Mouse (Mus musculus): ENCODE measurements around the gene Rps5.

The Rps5 gene

DNA sequence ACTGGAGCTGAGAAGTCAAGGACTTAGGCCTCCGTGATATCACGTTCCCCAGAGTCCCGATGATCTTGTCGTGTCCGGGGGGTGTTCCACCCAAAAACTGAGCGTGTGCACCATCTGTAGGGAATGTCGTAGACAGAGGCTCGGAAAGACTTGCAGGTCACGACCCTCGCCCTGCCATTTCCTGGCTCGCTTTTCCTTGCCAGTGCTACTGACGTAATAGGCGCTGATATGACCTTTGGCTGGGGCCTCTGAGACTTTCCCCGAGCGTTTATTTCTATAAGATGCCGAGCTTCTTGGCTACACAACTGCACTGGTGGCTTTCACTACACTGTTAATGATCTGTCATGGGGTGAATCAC is 27.8 kb downstream of the Rps5 start:
- POLR2A ChIA-PET, result interaction anchor here (0.6 to 15.3 kb wide), 65 partner anchors 9 to 255 kb away, joined by 3 to 269 read pairs (median 6); partner anchors contain the start of genes Rnf225 (in 3 of the 4), Rps5 (in 3 of the 4), Zfp446 (in 3 of the 4) and Zbtb45 (in 2 of the 4)
- CTCF ChIA-PET, result interaction anchor here in 3 of 4 experiments (0.6 to 1.4 kb wide), 6 partner anchors 27 to 59 kb away, joined by 3 to 7 read pairs (median 4); partner anchors contain the start of genes Rps5 (in 1 of the 3) and Zfp446 (in 1 of the 3)

DNA sequence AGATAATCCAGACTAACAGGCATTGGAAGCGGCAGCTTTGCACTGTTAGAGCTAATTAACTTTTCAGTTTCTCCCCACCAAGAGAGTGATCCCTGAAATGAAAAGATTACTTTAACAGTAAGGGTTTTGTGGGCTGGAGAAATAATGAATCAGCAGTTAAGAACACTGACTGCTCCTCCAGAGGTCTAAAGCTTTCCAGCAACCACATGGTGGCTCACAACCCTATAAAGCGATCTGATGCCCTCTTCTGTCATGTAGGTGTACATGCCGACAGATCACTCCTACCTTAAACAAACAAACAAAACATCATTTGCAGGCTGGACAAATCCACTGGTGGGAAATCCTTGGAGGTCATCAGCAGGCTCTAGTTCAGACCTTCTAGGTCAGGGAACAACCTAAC is 32.8 kb downstream of the Rps5 start:
- CTCF ChIA-PET, result interaction anchor here in 2 of 4 experiments (1.0 to 1.5 kb wide), 2 partner anchors 19 to 23 kb away, joined by 4 read pairs; partner anchors contain the start of gene Zfp446 (in 1 of the 2)
- POLR2A ChIA-PET, result interaction anchor here in 3 of 4 experiments (0.6 to 15.3 kb wide), 10 partner anchors 10 to 80 kb away, joined by 3 to 269 read pairs (median 4); partner anchors contain the start of genes Rps5 (in 2 of the 3), Zfp446 (in 2 of the 3), Rnf225 (in 1 of the 3) and Zbtb45 (in 1 of the 3)

DNA sequence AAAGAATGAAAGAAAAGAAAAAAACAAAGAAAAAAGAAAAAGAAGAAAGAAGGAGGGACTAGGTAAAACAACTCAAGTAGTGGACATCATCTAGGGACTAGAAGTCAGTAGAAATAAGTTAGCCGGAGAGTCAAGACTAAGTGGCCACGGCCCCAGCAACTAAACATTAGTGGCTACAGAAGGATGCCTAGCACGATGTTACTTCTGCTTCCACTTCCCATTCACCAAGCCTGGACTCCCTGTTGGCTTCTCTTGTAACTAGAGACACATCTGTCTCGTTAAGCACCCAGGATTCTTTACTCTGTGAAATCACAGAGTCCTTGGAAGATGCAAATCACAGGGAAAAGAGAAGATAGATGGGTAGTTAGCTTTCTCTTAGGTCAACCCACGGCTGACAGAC is 35.4 kb downstream of the Rps5 start:
- ChIA-PET POLR2A (interaction anchor here (0.7 to 9.7 kb wide), 14 partner anchors 8 to 81 kb away, joined by 3 to 150 read pairs (median 6); partner anchors contain the start of genes Zfp446 (in 3 of the 4), Rps5 (in 1 of the 4) and Ube2m (in 1 of the 4)), CTCF (interaction anchor here in 1 of 4 experiments (1.2 kb wide), 1 partner anchor 21 kb away, joined by 3 read pairs; the partner anchor contains the start of gene Zfp446)

DNA sequence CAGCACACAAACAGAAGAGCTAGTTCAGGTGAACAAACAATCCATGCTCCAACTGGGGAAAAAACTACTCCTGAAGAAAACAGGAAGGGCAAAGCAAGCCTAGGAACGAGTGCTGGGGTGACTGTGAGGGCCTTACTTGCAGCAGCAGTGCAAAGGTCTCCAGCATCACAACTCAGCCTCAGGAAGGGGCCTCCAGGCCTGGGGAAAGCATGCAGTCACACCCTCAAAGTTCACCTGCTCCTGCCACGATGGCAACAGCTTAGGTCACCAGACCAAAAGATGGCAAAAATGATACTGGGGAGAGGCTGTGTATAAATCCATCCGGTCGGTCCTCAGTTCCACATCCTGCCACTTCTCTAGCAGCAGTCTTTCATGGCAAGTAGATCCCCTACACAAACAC is 36.9 kb downstream of the Rps5 start:
- POLR2A ChIA-PET, result interaction anchor here (0.5 to 9.7 kb wide), 29 partner anchors 9 to 79 kb away, joined by 3 to 150 read pairs (median 5); partner anchors contain the start of genes Zfp446 (in 3 of the 4), Rnf225 (in 2 of the 4), Rps5 (in 2 of the 4) and Chmp2a (in 1 of the 4)
- CTCF ChIA-PET, result interaction anchor here in 1 of 4 experiments (1.3 kb wide), 1 partner anchor 23 kb away, joined by 3 read pairs; no protein-coding TSS in a partner anchor

DNA sequence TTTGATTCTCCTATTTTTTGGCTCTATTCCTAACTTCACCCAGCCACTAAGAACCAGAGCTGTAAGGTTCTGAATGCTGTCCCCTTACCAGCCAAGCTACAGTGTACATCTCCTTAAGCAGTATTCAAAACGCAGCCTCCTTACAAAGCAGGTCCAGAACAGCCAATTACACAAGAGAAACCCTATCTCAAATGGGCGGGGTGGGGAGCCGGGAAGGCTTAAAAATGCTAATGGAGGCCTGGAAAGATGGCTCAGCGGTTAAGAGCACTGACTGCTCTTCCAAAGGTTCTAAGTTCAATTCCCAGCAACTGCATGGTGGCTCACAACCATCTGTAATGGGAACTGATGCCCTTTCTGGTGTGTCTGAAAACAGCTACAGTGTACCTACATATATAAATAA is 37.6 kb downstream of the Rps5 start:
- CTCF ChIA-PET, result interaction anchor here in 1 of 4 experiments (1.3 kb wide), 1 partner anchor 22 kb away, joined by 3 read pairs; no protein-coding TSS in a partner anchor

DNA sequence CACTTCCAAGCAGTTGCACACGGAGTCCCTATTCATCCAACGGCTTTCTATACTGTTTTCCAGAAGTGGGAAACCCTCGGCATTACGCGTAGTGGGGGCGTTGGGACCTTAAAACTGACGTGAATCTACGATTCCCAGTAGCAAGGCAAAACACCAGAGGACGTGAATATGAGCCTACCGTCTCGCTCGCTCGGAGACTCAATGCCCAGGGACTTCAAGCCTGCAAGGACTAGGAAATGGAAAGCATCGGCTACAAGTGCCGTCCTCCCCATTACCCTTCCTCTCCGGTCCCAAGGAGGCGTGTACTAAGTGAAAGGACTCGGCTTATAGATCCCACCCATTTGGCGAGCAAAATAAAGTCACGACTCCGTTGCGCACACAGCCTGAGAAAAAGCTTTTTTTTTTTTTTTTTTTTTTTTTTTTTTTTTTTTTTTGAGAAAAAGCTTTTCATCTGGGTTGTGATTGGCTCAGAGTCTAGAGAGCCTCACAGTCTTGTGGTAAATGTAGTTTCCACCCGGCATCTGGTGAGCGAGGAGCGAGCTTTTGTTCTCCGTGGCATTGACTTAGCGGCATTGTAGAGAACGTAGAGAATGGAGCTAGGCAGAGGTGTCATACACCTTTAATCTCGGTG is 39.5 kb downstream of the Rps5 start:
- ChIA-PET POLR2A (interaction anchor here (0.6 to 9.7 kb wide), 51 partner anchors 9 to 455 kb away, joined by 3 to 150 read pairs (median 5); partner anchors contain the start of genes Rnf225 (in 3 of the 4), Rps5 (in 3 of the 4), Zfp446 (in 3 of the 4) and Zbtb45 (in 2 of the 4)), CTCF (interaction anchor here (0.6 to 1.3 kb wide), 10 partner anchors 10 to 651 kb away, joined by 3 to 11 read pairs (median 4); partner anchors contain the start of gene Rps5 (in 1 of the 4))

More for the DNA sequence above, 37.6 kb downstream of the Rps5 start:
- POLR2A ChIA-PET, result interaction anchor here in 3 of 4 experiments (0.8 to 9.7 kb wide), 27 partner anchors 8 to 95 kb away, joined by 3 to 150 read pairs (median 5); partner anchors contain the start of genes Zfp446 (in 3 of the 3), Rnf225 (in 2 of the 3), Rps5 (in 2 of the 3) and Chmp2a (in 1 of the 3)

DNA sequence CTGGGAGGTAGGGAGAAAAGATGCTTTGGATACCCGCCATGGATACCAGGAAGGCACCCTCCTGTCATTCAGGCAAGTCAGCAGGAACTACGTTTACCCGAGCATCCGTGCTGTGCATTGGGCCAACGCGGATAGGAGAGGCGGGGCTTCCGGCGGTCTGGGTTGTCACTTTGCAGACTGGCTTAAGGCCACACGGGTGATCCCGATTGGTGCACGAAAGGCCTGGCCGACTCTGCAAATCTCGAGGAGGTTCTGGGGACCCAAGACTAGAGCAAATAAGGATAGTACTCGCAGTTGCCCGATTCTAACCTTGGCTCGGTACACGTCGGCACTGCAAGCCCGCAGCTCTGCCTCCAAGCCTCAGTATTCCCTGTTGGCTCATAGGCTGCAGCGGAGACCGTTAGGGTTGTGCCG is 43.6 kb downstream of the Rps5 start, which contains the start of gene Zfp324:
TSS of gene Zfp324 (plus strand) at position 161 of the 414 bp plus-strand sequence.
- ChIA-PET POLR2A (interaction anchor here in 3 of 4 experiments (0.5 to 9.7 kb wide), 16 partner anchors 10 to 326 kb away, joined by 3 to 150 read pairs (median 4); partner anchors contain the start of genes Rps5 (in 3 of the 3), Zfp446 (in 3 of the 3) and Zbtb45 (in 1 of the 3)), CTCF (interaction anchor here in 1 of 4 experiments (1.0 kb wide), 1 partner anchor 44 kb away, joined by 5 read pairs; the partner anchor contains the start of gene Zbtb45)

DNA sequence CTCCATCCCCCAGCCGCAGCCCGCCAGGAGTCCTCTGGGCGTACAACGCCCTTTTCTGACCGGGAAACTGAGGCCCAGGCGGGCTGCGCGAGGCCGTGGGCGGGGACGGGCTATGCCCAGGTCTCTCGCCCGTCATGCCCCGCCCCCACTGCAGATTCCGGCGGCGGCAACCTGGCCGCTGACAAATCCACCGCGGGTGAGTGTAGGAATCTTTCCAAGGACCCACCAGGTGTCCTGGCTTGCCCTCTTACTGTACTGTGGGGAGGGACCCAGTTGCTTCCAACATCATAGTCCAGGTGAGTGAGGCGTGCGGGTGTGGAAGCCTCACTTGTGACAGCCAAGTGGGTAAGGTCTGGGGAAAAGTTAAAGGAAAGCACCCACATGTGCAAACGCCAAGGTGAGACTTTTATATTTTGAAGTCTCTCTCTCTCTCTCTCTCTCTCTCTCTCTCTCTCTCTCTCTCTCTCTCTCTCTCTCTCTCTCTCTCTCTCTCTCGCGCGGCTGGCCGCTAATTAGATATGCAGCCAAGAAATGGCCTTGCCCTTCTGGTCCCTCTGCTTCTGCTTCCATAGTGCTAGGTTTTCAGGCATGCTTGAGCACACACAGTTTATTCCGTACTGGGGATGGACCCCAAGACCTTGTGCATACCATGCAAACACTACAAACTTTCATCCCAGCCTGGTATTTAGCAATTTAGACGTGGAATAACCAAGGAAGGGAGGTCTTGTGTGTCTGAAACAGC is 44.2 kb downstream of the Rps5 start:
- POLR2A ChIA-PET, result interaction anchor here in 3 of 4 experiments (0.5 to 9.7 kb wide), 12 partner anchors 9 to 327 kb away, joined by 3 to 150 read pairs (median 6); partner anchors contain the start of genes Rps5 (in 3 of the 3) and Zfp446 (in 3 of the 3)

DNA sequence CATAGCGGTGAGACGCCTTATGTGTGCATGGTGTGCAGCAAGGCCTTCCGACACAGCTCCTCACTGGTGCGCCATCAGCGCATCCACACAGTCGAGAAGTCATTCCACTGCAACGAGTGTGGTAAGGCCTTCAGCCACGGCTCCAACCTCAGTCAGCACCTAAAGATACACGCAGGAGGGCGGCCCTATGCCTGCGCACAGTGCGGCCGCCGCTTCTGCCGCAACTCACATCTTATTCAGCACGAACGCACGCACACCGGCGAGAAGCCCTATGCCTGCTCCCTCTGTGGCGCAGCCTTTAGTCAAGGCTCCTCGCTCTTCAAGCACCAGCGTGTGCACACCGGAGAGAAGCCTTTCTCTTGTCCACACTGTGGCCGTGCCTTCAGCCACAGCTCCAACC is 48.8 kb downstream of the Rps5 start:
- POLR2A ChIA-PET, result interaction anchor here (0.7 to 13.4 kb wide), 52 partner anchors 9 to 307 kb away, joined by 3 to 150 read pairs (median 4); partner anchors contain the start of genes Rps5 (in 3 of the 4), Rnf225 (in 2 of the 4), Slc27a5 (in 2 of the 4) and Lig1 (in 1 of the 4)
- CTCF ChIA-PET, result interaction anchor here in 1 of 4 experiments (1.0 kb wide), 2 partner anchors 15 to 28 kb away, joined by 4 to 6 read pairs; no protein-coding TSS in a partner anchor

More for the DNA sequence above, 44.2 kb downstream of the Rps5 start:
- CTCF ChIA-PET, result interaction anchor here in 1 of 4 experiments (1.0 kb wide), 1 partner anchor 44 kb away, joined by 5 read pairs; the partner anchor contains the start of gene Zbtb45

Measured in embryonic stem cell, embryonic (primary cell).